Mouse (Mus musculus) hindbrain, embryonic 16.5 days (tissue): ENCODE data around the gene Mpped1. TPM values are rescaled to one million over a fixed set of nuclear protein-coding genes. Genes with fewer than 3 reads are reported as not detected.

Source experiments
- ATAC-seq: fragments of 200-750 bp; cut with Nextera tagmentation; 2 replicates; pipeline ENCODE4 v1.8.0; 2017; ENCODE audit warnings: moderate TSS enrichment, moderate library complexity
- H3K27ac ChIP-seq: fragments of 300-500 bp; sonication (generic); 2 replicates; pipeline ENCODE4 v1.5.1; 2014; ENCODE audit warnings: low read depth, mild to moderate bottlenecking, control low read depth, low read length, moderate library complexity
- H3K27me3 ChIP-seq: fragments of 300-500 bp; sonication (generic); replicated peaks from 2 replicates; pipeline ENCODE4 v1.6.1; 2014; ENCODE audit warnings: low read length; ENCODE audit not compliant: control insufficient read depth, insufficient read depth
- H3K36me3 ChIP-seq: fragments of 300-500 bp; sonication (generic); 2 replicates; pipeline ENCODE4 v1.6.1; 2014; ENCODE audit warnings: mild to moderate bottlenecking, low read length, moderate library complexity, mixed read lengths; ENCODE audit not compliant: control insufficient read depth, insufficient read depth
- H3K4me1 ChIP-seq: fragments of 300-500 bp; sonication (generic); 2 replicates; pipeline ENCODE4 v1.6.1; 2014; ENCODE audit warnings: low read depth, low read length; ENCODE audit not compliant: control insufficient read depth, insufficient read depth
- H3K4me2 ChIP-seq: fragments of 300-500 bp; sonication (generic); 2 replicates; pipeline ENCODE4 v1.6.1; 2014; ENCODE audit warnings: mild to moderate bottlenecking, low read length, control low read depth, moderate library complexity
- H3K4me3 ChIP-seq: fragments of 300-500 bp; sonication (generic); 2 replicates; pipeline ENCODE4 v1.5.1; 2014; ENCODE audit warnings: mild to moderate bottlenecking, low read length, control low read depth, moderate library complexity
- H3K9ac ChIP-seq: fragments of 300-500 bp; sonication (generic); 2 replicates; pipeline ENCODE4 v1.6.1; 2014; ENCODE audit warnings: low read depth, mild to moderate bottlenecking, control low read depth, low read length, moderate library complexity
- H3K9me3 ChIP-seq: fragments of 300-500 bp; sonication (generic); 2 replicates; pipeline ENCODE4 v1.6.1; 2014; ENCODE audit warnings: mild to moderate bottlenecking, low read length, moderate library complexity; ENCODE audit not compliant: control insufficient read depth
- WGBS: fragments of 180-500 bp; shearing (Covaris S2); extraction: QIAGEN DNeasy Blood & Tissue Kit; methylation state at CpG from one replicate; pipeline ENCODE4 v1.1.7; 2014; 5-methylcytosine and 5-hydroxymethylcytosine counted together
- polyA plus RNA-seq: library from polyadenylated mRNA; unstranded; fragments of >200 nt; fragmentation: Nextera tagmentation; extraction: Ambion mirVana; gene quantifications from 2 replicates; pipeline ENCODE4 v1.2.1, GENCODE M21; 2015

Gene Mpped1
- polyA plus RNA-seq, 1 experiment from 2014 or later: 18.9 TPM

DNA sequence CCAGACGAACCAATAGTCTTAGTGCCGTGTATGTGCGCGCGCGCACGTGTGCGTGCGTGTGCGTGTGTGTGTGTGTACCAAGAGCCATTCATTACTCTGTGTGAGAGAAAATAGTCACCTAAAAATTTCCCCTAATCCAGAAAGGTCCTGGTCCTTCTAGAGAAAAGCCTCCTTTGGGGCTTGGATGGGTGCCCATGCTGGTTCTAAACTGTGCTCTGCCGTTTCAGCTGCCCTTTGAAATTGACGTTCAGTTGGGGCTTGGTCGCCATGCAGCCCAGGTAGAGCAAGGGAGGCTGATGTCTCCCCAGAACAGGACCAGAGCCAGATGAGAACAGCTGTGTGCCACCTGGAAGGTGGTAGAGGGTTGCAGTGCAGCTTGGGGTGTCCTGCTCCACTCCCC, 17.8 kb upstream of the Mpped1 start:
- no peak for ATAC-seq
- Histone ChIP-seq H3K27me3 (no peaks in the 10 kb centered on the region), H3K4me1 (no peaks in the 10 kb centered on the region), H3K27ac (no peak overlapping the region), H3K9ac (no peak overlapping the region), H3K4me2 (no peak overlapping the region), H3K4me3 (no peak overlapping the region), H3K36me3 (no peaks in the 10 kb centered on the region), H3K9me3 (no peaks in the 10 kb centered on the region)
- WGBS: 85% methylated on average over 13 of the region's 13 CpGs

DNA sequence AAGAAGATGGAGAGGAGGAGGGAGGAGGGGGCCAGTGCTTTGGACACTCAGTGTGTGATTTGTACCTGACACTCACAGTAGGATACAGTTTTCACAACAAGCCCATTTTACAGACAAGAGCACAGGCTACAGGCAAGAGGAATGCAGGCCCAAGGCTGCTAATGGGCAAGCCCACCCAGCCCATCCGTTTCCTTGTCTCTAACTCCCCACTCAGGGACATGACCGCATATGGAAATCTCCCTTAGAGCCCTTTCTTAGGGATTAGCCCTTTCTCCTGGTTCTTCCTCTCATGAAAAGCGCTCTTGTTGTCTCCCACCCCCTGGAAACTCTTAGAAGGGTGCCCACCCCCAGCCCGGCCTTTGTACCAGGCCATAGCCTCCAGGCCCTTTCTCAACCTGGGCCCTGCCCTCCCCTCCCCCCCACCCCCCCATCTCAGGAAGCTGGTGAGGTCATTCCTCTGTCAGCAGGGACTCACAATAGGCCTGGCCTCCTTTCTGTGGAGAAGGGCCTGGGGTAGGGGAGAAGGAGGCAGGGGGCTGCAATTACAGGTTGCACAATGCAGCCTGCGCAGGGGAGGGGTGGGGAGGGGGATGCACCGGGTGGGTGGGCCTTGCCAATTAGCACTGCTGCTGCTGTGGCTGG, 13.8 kb upstream of the Mpped1 start:
- no peak for ATAC-seq

DNA sequence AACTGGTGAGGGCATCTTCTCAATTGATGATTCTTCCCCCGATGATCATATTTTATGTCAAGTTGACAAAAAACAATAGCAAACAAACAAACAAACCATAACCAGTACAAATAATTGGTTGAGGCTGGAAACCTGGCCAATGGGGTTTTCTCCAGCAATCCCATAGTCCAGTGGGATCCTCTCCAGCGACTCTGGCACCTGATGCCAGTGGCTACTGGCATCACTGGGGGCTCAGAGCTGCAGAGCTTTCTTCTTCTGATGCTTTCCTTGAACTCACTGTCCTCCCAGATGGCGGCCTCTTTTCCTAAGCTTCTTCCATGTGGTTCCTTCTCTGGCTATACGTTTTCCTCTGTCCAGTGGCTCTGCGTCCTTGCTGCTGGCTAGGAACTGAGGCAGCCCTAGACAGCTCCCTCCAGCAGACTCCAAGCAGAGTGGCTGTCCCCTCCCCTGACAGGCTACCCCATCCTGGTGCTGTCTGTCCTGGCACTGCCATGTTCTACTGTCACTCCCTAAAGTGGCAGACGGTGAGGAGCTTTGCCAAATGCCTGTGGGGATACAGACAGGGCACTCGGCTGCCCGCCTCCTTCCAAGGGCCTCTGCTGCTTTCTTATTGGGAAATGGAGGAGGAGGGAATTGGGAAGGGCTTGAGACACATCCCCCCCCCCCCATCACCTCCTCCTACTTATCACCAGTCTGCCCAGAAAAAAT, 7.8 kb upstream of the Mpped1 start:
- peak; percentile 38; the same call in 1 of the 2 replicates for ATAC-seq
- H3K36me3 ChIP-seq: no peaks in the 10 kb centered on the region
- H3K9ac ChIP-seq: no peak overlapping the region
- no peak overlapping the region for H3K4me3 ChIP-seq
- no peak overlapping the region for H3K27ac ChIP-seq
- H3K4me1 ChIP-seq: peaks cover 3% of the 10 kb centered on the region; the same call in 1 of the 2 replicates
- WGBS: 68% methylated on average over 8 of the region's 8 CpGs
- no peaks in the 10 kb centered on the region for H3K27me3 ChIP-seq
- H3K9me3 ChIP-seq: no peaks in the 10 kb centered on the region
- H3K4me2 ChIP-seq: no peak overlapping the region

More for the DNA sequence above, 13.8 kb upstream of the Mpped1 start:
- H3K36me3 ChIP-seq: no peaks in the 10 kb centered on the region
- H3K9ac ChIP-seq: no peak overlapping the region
- H3K9me3 ChIP-seq: no peaks in the 10 kb centered on the region
- H3K4me3 ChIP-seq: no peak overlapping the region
- WGBS: 17% methylated on average over 6 of the region's 6 CpGs
- no peaks in the 10 kb centered on the region for H3K4me1 ChIP-seq
- no peak overlapping the region for H3K27ac ChIP-seq
- no peak overlapping the region for H3K4me2 ChIP-seq
- H3K27me3 ChIP-seq: no peaks in the 10 kb centered on the region

DNA sequence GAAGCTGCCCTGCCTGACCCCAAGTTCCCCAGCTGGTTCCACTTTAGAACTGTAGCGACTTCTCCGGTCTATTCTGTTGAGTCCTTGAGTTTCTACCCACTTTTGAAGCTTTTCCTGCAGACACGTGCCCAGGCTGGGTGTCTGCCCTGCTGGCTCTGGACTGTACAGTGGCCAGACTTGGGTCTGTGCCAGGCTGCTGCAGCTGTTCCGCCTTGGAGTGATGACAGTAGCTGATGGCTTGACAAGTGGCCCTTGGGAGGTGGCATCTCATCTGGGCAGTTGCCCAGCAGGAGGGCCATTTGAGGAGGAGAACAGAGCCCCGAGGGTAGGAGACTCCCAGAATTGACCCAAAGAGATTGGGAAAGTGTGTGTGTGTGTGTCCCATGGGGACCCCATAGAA, 6.8 kb upstream of the Mpped1 start:
- Histone ChIP-seq H3K27me3 (no peaks in the 10 kb centered on the region), H3K9ac (no peak overlapping the region), H3K4me1 (peaks cover 3% of the 10 kb centered on the region; the same call in 1 of the 2 replicates), H3K4me3 (no peak overlapping the region), H3K27ac (no peak overlapping the region), H3K9me3 (no peaks in the 10 kb centered on the region), H3K4me2 (no peak overlapping the region), H3K36me3 (no peaks in the 10 kb centered on the region)
- 30% methylated on average over 5 of the region's 5 CpGs for WGBS
- ATAC-seq: peak; percentile 35; the same call in 1 of the 2 replicates

DNA sequence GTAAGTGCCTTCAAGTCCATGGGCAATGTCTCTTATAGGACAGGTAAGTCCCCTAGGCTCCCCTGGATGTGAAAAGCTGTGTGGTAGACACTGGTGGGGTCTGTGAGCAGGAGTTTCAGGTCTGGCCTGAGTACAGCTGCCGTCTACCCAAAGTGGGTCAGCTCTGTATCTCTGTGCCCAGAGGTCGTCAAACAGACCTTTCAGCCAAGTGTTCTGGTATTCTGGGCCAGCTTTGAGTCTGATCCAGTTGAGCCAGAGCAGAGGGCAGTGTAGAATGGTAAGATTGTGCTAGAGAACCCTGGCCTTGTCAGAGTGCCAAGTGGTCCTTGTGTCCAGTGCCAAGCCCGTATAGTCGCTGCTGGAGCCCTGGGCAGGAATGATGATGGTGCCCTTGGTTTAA, 6.3 kb upstream of the Mpped1 start:
- H3K9ac ChIP-seq: no peak overlapping the region
- H3K4me2 ChIP-seq: no peak overlapping the region
- whole genome bisulfite sequencing: 70% methylated on average over 4 of the region's 4 CpGs
- no peaks in the 10 kb centered on the region for H3K9me3 ChIP-seq
- H3K4me3 ChIP-seq: no peak overlapping the region
- no peak overlapping the region for H3K27ac ChIP-seq
- H3K27me3 ChIP-seq: no peaks in the 10 kb centered on the region
- no peaks in the 10 kb centered on the region for H3K36me3 ChIP-seq
- H3K4me1 ChIP-seq: peaks cover 3% of the 10 kb centered on the region; the same call in 1 of the 2 replicates
- ATAC-seq: peak; percentile 27; the same call in 1 of the 2 replicates

DNA sequence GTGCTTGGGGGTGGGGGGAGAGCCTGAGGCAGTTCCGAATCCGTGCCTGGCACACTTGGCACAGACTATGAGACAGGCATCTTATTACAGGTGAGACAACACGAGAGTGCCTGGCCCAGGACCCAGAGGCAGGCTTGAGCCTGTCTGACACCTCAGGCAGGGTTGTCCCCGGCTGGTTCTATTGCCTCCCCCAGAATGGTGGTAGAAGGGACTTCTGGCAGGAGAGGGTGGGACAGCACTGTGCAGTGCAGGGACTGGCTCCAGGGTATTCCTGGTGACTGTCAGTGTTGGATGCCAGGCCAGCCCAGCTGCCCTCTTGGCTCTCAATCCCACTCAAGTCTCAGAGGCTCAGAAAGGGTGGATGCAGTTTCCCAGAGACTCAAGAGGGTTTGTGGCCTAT, 4.3 kb upstream of the Mpped1 start:
- no peak overlapping the region for H3K4me3 ChIP-seq
- 64% methylated on average over 4 of the region's 4 CpGs for WGBS
- no peak for ATAC-seq

DNA sequence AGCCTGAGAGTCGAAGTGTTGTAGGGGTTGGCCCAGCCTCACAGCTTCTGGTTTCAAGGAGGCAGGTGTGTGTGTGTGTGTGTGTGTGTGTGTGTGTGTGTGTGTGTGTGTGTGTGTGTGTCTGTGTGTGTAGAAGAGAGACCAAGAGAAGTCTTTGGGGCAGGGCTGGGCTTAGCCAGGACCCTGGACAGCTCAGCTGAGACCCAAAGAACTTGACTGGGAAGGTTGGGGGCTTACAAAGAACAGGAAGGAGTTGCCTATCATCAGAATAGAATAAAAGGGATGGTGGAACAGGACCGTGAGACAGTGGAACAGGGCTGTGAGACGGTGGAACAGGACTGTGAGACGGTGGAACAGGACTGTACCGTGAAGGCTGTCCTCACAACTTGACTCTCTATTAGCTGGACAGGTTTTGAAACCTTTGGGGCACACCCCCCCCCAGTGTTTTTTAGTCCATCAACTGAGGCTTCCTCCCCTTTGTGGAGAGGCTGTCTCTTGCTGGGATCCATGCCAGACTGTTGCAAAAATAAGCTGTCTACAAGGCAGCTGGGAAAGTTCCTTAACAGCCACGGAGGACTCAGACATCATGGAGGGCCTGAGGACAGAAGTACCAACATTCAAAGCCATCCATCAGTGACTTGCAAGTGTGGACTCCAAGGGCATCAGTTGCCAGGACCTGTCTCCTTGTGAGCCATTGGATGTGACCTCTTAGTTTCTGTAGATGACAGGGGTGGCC, 2.8 kb upstream of the Mpped1 start:
- H3K9me3 ChIP-seq: no peaks in the 10 kb centered on the region
- no peak for ATAC-seq
- peaks cover 8% of the 10 kb centered on the region; the same call in 1 of the 2 replicates for H3K4me1 ChIP-seq
- 79% methylated on average over 6 of the region's 6 CpGs for WGBS
- H3K27ac ChIP-seq: no peak overlapping the region
- no peak overlapping the region for H3K9ac ChIP-seq
- H3K4me3 ChIP-seq: no peak overlapping the region
- H3K36me3 ChIP-seq: no peaks in the 10 kb centered on the region
- peaks cover 4% of the 10 kb centered on the region; the same call in 1 of the 2 replicates for H3K27me3 ChIP-seq
- H3K4me2 ChIP-seq: no peak overlapping the region

More for the DNA sequence above, 4.3 kb upstream of the Mpped1 start:
- Histone ChIP-seq H3K4me1 (peaks cover 3% of the 10 kb centered on the region; the same call in 1 of the 2 replicates), H3K4me2 (no peak overlapping the region), H3K9ac (no peak overlapping the region), H3K27me3 (peaks cover 4% of the 10 kb centered on the region; the same call in 1 of the 2 replicates), H3K9me3 (no peaks in the 10 kb centered on the region), H3K27ac (no peak overlapping the region), H3K36me3 (no peaks in the 10 kb centered on the region)

DNA sequence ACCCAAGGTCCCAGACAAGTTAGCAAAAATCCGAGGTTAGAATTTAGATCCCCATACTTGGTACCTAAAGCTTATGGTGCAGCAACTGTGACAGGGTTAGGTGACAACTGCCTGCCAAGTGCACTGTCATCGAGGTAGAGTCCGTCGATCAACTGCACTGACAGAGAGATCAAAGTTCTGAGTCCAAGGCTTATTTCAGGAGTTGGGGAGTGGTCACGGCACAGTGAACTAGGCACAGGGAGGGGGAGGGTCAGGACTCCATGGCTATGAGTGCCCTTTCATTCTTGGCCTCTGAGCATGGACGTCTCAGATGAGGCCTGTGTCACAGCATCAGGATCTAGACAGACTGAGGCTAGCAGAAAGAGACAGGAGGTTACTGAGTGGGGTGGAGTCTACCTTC, 1.8 kb upstream of the Mpped1 start:
- H3K9me3 ChIP-seq: no peaks in the 10 kb centered on the region
- no peak overlapping the region for H3K27ac ChIP-seq
- WGBS: 75% methylated on average over 6 of the region's 6 CpGs
- no peak overlapping the region for H3K4me3 ChIP-seq
- H3K9ac ChIP-seq: no peak overlapping the region
- H3K4me1 ChIP-seq: peaks cover 5% of the 10 kb centered on the region; the same call in 1 of the 2 replicates
- no peak overlapping the region for H3K4me2 ChIP-seq
- H3K27me3 ChIP-seq: peaks cover 4% of the 10 kb centered on the region; the same call in 1 of the 2 replicates
- H3K36me3 ChIP-seq: no peaks in the 10 kb centered on the region
- no peak for ATAC-seq
